Mouse (Mus musculus) lung, postnatal 0 days (tissue): Measurements from ENCODE around the gene Adamts5. TPM values are rescaled to one million over a fixed set of nuclear protein-coding genes. Genes with fewer than 3 reads are reported as not detected.

Experiments used
- ATAC-seq: fragments of 200-750 bp; cut with Nextera tagmentation; 2 replicates; pipeline ENCODE4 v1.8.0; 2017; ENCODE audit warnings: moderate library complexity
- DNase-seq: peaks from one replicate; pipeline ENCODE4 v3.0.0-alpha.2; 2016; ENCODE audit warnings: low spot score
- H3K27ac ChIP-seq: fragments of 300-500 bp; sonication (generic); 2 replicates; pipeline ENCODE4 v1.5.1; 2014; ENCODE audit warnings: antibody characterized with exemption, mild to moderate bottlenecking, low read length, mixed read lengths
- H3K27me3 ChIP-seq: fragments of 300-500 bp; sonication (generic); replicated peaks from 2 replicates; pipeline ENCODE4 v1.6.1; 2014; ENCODE audit warnings: low read length, mixed read lengths; ENCODE audit not compliant: insufficient read depth
- H3K36me3 ChIP-seq: fragments of 300-500 bp; sonication (generic); 2 replicates; pipeline ENCODE4 v1.6.1; 2014; ENCODE audit warnings: low read length, mixed read lengths; ENCODE audit not compliant: insufficient read depth
- H3K4me1 ChIP-seq: fragments of 300-500 bp; sonication (generic); 2 replicates; pipeline ENCODE4 v1.6.1; 2014; ENCODE audit warnings: antibody characterized with exemption, low read depth, low read length, mixed read lengths; ENCODE audit not compliant: insufficient read depth
- H3K4me2 ChIP-seq: fragments of 300-500 bp; sonication (generic); replicated peaks from 2 replicates; pipeline ENCODE4 v1.6.1; 2014; ENCODE audit warnings: low read depth, mild to moderate bottlenecking, low read length, moderate library complexity, mixed read lengths
- H3K4me3 ChIP-seq: fragments of 300-500 bp; sonication (generic); 2 replicates; pipeline ENCODE4 v1.5.1; 2014; ENCODE audit warnings: low read depth, low read length
- H3K9ac ChIP-seq: fragments of 300-500 bp; sonication (generic); replicated peaks from 2 replicates; pipeline ENCODE4 v1.6.1; 2014; ENCODE audit warnings: low read depth, mild to moderate bottlenecking
- H3K9me3 ChIP-seq: fragments of 300-500 bp; sonication (generic); 2 replicates; pipeline ENCODE4 v1.6.1; 2016; ENCODE audit warnings: low read length, mixed read lengths
- CTCF ChIP-seq: IDR thresholded peaks from 2 replicates; pipeline ENCODE4 v1.5.1; 2016; ENCODE audit warnings: antibody characterized with exemption, mild to moderate bottlenecking
- EP300 ChIP-seq: IDR thresholded peaks from 2 replicates; pipeline ENCODE4 v1.6.1; 2016; ENCODE audit warnings: antibody characterized with exemption, mild to moderate bottlenecking, control low read depth
- WGBS: fragments of 180-500 bp; shearing (Covaris S2); extraction: QIAGEN DNeasy Blood & Tissue Kit; methylation state at CpG from one replicate; pipeline ENCODE4 v1.1.7; 2014; 5-methylcytosine and 5-hydroxymethylcytosine counted together
- polyA plus RNA-seq: library from polyadenylated mRNA; unstranded; fragments of >200 nt; fragmentation: Nextera tagmentation; extraction: Ambion mirVana; gene quantifications from 2 replicates; pipeline ENCODE4 v1.2.1, GENCODE M21; 2015

Adamts5 gene
- polyA plus RNA-seq, 1 experiment from 2014 or later: 1.8 TPM

DNA sequence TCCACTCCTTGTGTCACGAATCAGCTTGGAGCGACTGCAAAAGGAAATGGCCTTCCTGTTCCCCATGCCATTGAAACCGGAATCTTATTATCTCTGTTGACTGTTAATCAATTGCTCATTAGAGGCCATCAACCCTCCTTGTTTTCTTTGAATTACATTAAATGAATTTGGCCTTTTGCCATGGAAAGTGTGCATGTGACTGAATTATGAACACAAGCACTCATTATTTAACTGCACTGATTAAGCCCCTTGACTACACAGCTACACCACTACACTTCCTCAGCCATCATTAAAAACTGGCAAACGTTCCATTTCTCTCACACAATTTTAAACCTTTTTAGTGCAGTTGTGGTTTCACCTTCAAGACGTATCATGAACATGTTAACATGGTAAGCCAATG is 11.8 kb downstream of the Adamts5 start:
- 67% methylated on average over 5 of the region's 5 CpGs for WGBS

DNA sequence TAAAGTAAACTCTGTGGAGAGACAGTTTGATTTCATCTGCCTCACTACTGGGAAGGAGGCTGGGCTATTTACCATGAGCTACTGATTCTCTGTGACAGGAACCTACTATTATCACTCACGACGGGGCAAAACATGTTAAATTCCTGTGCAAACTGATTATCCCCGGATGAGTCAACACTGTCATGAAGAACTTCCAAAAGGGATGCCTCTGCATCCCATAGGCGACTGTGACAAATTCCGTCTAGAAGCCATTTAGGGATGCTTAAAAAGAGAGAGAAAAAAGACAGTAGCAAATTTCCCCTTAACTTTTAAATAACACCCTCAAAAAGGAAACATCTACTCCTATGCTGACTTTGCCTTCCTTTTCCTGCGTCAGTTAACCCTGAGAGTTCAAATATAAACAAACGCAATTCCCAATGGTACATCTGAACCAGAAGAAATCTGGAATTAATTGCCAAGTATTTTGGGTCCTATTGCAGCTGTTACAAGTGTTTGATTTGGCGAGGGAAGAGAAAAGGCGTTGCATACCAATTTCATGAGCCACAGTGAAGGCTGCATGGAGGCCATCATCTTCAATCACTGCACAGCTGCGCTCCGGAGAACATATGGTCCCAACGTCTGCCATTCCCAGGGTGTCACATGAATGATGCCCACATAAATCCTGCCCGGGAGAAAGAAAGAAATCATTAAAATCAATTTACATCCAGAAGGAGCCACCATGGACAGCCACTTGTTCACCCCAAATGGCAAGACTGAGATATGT is 14.2 kb downstream of the Adamts5 start:
- Histone ChIP-seq H3K36me3 (no peaks in the 10 kb centered on the region), H3K4me2 (no peak overlapping the region), H3K27ac (no peak overlapping the region), H3K27me3 (no peaks in the 10 kb centered on the region), H3K4me1 (no peaks in the 10 kb centered on the region), H3K4me3 (no peak overlapping the region), H3K9me3 (no peaks in the 10 kb centered on the region), H3K9ac (no peak overlapping the region)
- no peak for DNase-seq
- WGBS: 47% methylated on average over 13 of the region's 13 CpGs
- ATAC-seq: no peak
- TF ChIP-seq EP300 (no peak), CTCF (no peak)

More for the DNA sequence above, 11.8 kb downstream of the Adamts5 start:
- TF ChIP-seq CTCF (no peak), EP300 (no peak)
- ATAC-seq: no peak
- Histone ChIP-seq H3K9ac (no peak overlapping the region), H3K4me3 (no peak overlapping the region), H3K36me3 (no peaks in the 10 kb centered on the region), H3K27me3 (no peaks in the 10 kb centered on the region), H3K27ac (no peak overlapping the region), H3K9me3 (no peaks in the 10 kb centered on the region), H3K4me2 (no peak overlapping the region), H3K4me1 (no peaks in the 10 kb centered on the region)
- no peak for DNase-seq

DNA sequence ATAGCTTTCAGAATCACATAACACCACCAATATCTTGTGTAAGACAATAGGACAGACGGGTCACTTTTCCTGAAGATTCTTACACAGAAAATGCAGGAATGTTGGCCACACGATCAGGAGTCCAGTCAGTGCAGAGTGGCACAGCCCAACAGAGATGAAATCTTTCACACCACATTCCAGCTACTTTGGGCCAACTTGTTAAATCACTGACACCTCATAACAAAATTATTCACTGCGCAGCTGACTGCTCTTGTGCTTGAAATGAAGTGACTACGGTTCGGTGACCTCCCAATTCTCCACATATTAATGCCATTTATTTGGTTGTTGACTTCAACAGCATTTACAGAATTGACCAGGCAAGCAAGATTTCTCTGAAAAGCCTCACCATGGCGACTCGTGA is 22.6 kb downstream of the Adamts5 start:
- Histone ChIP-seq H3K27me3 (no peaks in the 10 kb centered on the region), H3K27ac (no peak overlapping the region), H3K4me1 (no peaks in the 10 kb centered on the region), H3K4me3 (no peak overlapping the region), H3K36me3 (no peaks in the 10 kb centered on the region), H3K9ac (no peak overlapping the region), H3K4me2 (no peak overlapping the region), H3K9me3 (no peaks in the 10 kb centered on the region)
- TF ChIP-seq EP300 (no peak), CTCF (no peak)
- peak; percentile 52 for DNase-seq
- 63% methylated on average over 7 of the region's 7 CpGs for WGBS
- no peak for ATAC-seq

DNA sequence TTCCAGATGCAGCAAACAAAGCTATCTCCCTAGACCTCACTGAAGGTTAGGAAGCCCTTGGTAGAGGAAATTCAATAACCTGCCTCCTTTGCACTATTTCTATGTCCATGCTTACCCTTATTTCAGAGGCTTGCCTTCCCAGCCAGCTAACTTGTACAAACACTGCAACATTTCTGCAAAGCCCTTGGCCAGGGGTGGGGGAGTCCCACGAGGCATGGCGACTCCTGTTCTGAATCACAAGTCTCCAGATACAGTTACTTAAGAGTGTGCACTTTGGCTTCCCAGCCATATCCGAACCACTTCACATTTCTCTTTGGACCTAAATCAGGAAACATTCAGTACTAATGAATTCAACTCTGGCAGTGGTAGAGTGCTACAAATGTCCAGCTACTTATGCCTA is 27.5 kb downstream of the Adamts5 start:
- no peak for DNase-seq
- H3K9ac ChIP-seq: no peak overlapping the region
- H3K36me3 ChIP-seq: no peaks in the 10 kb centered on the region
- H3K27ac ChIP-seq: no peak overlapping the region
- no peaks in the 10 kb centered on the region for H3K9me3 ChIP-seq
- no peaks in the 10 kb centered on the region for H3K4me1 ChIP-seq
- 69% methylated on average over 3 of the region's 3 CpGs for WGBS
- H3K4me2 ChIP-seq: no peak overlapping the region
- ATAC-seq: no peak
- H3K27me3 ChIP-seq: no peaks in the 10 kb centered on the region
- H3K4me3 ChIP-seq: no peak overlapping the region
- TF ChIP-seq CTCF: no peak
- no peak for TF ChIP-seq EP300

DNA sequence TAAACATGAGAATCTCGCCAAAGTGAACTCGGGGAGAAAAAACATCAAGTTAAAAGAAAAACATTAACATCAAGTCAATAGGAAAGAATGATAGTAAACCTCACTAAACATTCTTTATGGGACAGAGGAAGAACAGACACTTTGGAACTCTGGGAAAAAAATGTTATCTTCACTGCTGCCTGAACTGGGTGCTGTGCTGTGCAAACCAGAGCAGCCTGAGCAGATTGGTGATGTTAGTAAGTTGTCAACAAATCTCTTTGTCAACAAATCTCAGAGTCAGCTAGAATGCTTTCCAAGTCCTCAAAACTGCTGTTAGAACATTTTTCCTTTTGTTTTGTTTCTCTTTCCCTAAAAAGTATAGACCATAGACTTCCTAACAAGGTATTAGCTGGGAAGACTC is 29.7 kb downstream of the Adamts5 start:
- ATAC-seq (no peak), DNase-seq (peak; percentile 28)
- WGBS: 44% methylated on average over 2 of the region's 2 CpGs
- Histone ChIP-seq H3K27me3 (no peaks in the 10 kb centered on the region), H3K4me1 (no peaks in the 10 kb centered on the region), H3K27ac (no peak overlapping the region), H3K9ac (no peak overlapping the region), H3K4me3 (no peak overlapping the region), H3K36me3 (no peaks in the 10 kb centered on the region), H3K9me3 (no peaks in the 10 kb centered on the region), H3K4me2 (no peak overlapping the region)
- TF ChIP-seq EP300: no peak
- no peak for TF ChIP-seq CTCF

DNA sequence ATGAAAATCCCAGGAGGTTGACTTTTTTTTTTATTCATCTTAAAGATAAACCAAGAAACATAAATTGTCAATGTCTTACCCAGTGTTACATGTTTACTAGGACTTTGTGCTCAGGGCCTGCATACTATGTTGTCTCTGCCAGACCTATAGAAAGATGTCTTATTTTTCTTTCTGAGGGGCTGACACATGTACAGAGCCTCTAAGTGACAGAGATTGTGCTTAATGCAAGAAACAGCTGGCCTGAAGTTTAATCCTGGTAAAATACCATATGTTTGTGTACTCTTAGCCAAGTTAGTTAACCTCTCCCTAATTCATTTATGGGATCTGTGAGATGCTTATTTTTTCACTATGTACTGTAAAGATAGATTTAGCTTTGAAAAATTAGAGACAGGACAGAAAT is 30.4 kb downstream of the Adamts5 start:
- TF ChIP-seq CTCF (no peak), EP300 (no peak)
- Histone ChIP-seq H3K4me1 (no peaks in the 10 kb centered on the region), H3K9ac (no peak overlapping the region), H3K27ac (no peak overlapping the region), H3K9me3 (no peaks in the 10 kb centered on the region), H3K27me3 (no peaks in the 10 kb centered on the region), H3K4me2 (no peak overlapping the region), H3K36me3 (no peaks in the 10 kb centered on the region), H3K4me3 (no peak overlapping the region)
- DNase-seq (no peak), ATAC-seq (no peak)
